10 mouse cellular contexts compared by ENCODE assay signal in the genomic region with DNA sequence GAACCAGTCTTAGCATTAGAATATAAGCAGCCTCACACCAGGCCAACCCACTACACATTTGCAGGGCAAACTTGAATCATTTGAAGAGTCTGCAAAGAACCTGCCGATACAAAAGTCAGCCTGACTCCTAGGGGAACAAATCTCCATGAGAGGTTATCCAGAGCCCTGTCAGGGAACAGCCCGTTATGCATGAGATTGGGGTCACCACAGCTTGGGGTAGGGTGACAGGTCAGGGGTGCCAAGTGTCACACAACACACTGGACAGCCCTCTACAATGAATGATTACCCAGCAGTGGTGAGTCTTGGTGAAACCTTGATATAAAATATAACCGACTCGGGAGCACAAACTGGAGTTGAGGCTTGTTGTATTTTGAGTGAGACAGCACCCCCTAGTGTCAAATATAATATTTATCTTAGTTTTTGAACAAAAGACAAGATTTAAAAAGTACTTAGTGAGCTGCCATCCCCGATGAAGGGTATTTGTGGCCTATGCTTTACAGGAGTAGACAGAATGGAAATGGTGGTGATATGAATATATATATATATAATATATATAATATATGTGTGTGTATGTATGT. TPM values are rescaled to one million over a fixed set of nuclear protein-coding genes. Genes with fewer than 3 reads are reported as not detected.
DNase-seq lines count a peak whose midpoint lies in the region; ATAC-seq and TF ChIP-seq lines count a peak whose summit lies in the region.
"Had no signal": no experiment of that assay in that cellular context is flagged by ENCODE, and none has a peak within 500 bp of the region (broad histone marks: within the 10 kb centered on the region; RNA-seq: fewer than 3 reads in every experiment).

No protein-coding gene starts in this region.

- H3K9me3 ChIP-seq in midbrain, embryonic 13.5 days: peaks cover 6% of the 10 kb centered on the region
- peaks cover 4% of the 10 kb centered on the region; the same call in 1 of the 2 replicates for H3K9me3 ChIP-seq in midbrain, embryonic 10.5 days (replicated peaks)
- H3K9me3 ChIP-seq in forebrain, postnatal 0 days (ENCODE audit: low read length): no peaks in the 10 kb centered on the region

- no peak overlapping the region for H3K9ac ChIP-seq in heart, adult 2 months (ENCODE audit: low read depth, low read length)
- no peak overlapping the region for H3K9ac ChIP-seq in midbrain, embryonic 13.5 days (replicated peaks)
- H3K9ac ChIP-seq in forebrain, postnatal 0 days: no peak overlapping the region

- no peaks in the 10 kb centered on the region for H3K79me2 ChIP-seq in heart, adult 2 months (replicated peaks; ENCODE audit: control insufficient read depth, insufficient read depth, low read length)

- no peak overlapping the region for H3K4me3 ChIP-seq in heart, adult 2 months
- H3K4me3 ChIP-seq in midbrain, embryonic 13.5 days (replicated peaks): no peak overlapping the region
- H3K4me3 ChIP-seq in midbrain, embryonic 10.5 days: no peak overlapping the region
- H3K4me3 ChIP-seq in forebrain, postnatal 0 days (ENCODE audit: low read depth, low read length): no peak overlapping the region

- peak; percentile 60; the same call in 1 of the 2 replicates for ATAC-seq in midbrain, embryonic 13.5 days
- 0 out of 2 replicates have a peak, but pooled peaks have one; percentile 16 for ATAC-seq in forebrain, postnatal 0 days

- TF ChIP-seq EP300 in heart, adult 2 months (IDR thresholded peaks at IDR 0.05; ENCODE audit: insufficient read depth, low read depth, low read length): no peak

- H3K27ac ChIP-seq in heart, adult 2 months: no peak overlapping the region
- no peak overlapping the region for H3K27ac ChIP-seq in midbrain, embryonic 13.5 days
- H3K27ac ChIP-seq in midbrain, embryonic 10.5 days (replicated peaks): no peak overlapping the region
- H3K27ac ChIP-seq in forebrain, postnatal 0 days (ENCODE audit: low read depth, low read length): no peak overlapping the region

- peak; percentile 63 for TF ChIP-seq CTCF in heart, adult 2 months (IDR thresholded peaks at IDR 0.05)
- peak; percentile 52 for TF ChIP-seq CTCF in forebrain, postnatal 0 days (IDR thresholded peaks at IDR 0.05; ENCODE audit: low read depth)

- WGBS in heart, adult 2 months: 43% methylated on average over 5 of the region's 5 CpGs
- 49% methylated on average over 5 of the region's 5 CpGs for WGBS in midbrain, embryonic 13.5 days
- 70% methylated on average over 5 of the region's 5 CpGs for WGBS in midbrain, embryonic 10.5 days
- WGBS in forebrain, postnatal 0 days: 40% methylated on average over 5 of the region's 5 CpGs

- H3K4me2 ChIP-seq in midbrain, embryonic 13.5 days (replicated peaks): no peak overlapping the region
- H3K4me2 ChIP-seq in forebrain, postnatal 0 days (ENCODE audit: low read depth): no peak overlapping the region

- H3K4me1 ChIP-seq in heart, adult 2 months (ENCODE audit: control insufficient read depth, insufficient read depth, low read length): no peaks in the 10 kb centered on the region; the same call in 1 of the 2 replicates
- no peaks in the 10 kb centered on the region for H3K4me1 ChIP-seq in midbrain, embryonic 13.5 days (replicated peaks)
- no peaks in the 10 kb centered on the region for H3K4me1 ChIP-seq in midbrain, embryonic 10.5 days
- no peaks in the 10 kb centered on the region for H3K4me1 ChIP-seq in forebrain, postnatal 0 days (ENCODE audit: insufficient read depth)

- no peak for TF ChIP-seq POLR2A in heart, adult 2 months (IDR thresholded peaks at IDR 0.05; ENCODE audit: insufficient read depth, low read depth, low read length)

- no peak for DNase-seq in heart, adult 2 months
- DNase-seq in heart, postnatal 4 days: no peak
- no peak for DNase-seq in midbrain, embryonic 10.5 days (ENCODE audit: low spot score)
- peak; percentile 20 for DNase-seq in forebrain, postnatal 0 days
- no peak for DNase-seq in adrenal gland, postnatal 25 days
- no peak for DNase-seq in neural tube, embryonic 10.5 days (ENCODE audit: extremely low spot score, low spot score)
- no peak for DNase-seq in right cerebral cortex, postnatal 4 days

- intact Hi-C loops in heart, adult 2 months (cut with DNase I): loop anchor here (10.0 kb wide), 1 partner anchor 88 kb away; a partner anchor contains a TSS

- H3K36me3 ChIP-seq in heart, adult 2 months (ENCODE audit: control insufficient read depth, insufficient read depth, low read length): no peaks in the 10 kb centered on the region
- H3K36me3 ChIP-seq in midbrain, embryonic 13.5 days: no peaks in the 10 kb centered on the region
- H3K36me3 ChIP-seq in midbrain, embryonic 10.5 days: no peaks in the 10 kb centered on the region
- H3K36me3 ChIP-seq in forebrain, postnatal 0 days (ENCODE audit: insufficient read depth): no peaks in the 10 kb centered on the region

- H3K27me3 ChIP-seq in heart, adult 2 months (ENCODE audit: control insufficient read depth, insufficient read depth, low read length): no peaks in the 10 kb centered on the region
- H3K27me3 ChIP-seq in midbrain, embryonic 13.5 days: no peaks in the 10 kb centered on the region
- H3K27me3 ChIP-seq in midbrain, embryonic 10.5 days (ENCODE audit: low read depth, poor library complexity, severe bottlenecking): no peaks in the 10 kb centered on the region
- no peaks in the 10 kb centered on the region for H3K27me3 ChIP-seq in forebrain, postnatal 0 days (ENCODE audit: insufficient read depth, low read length)

RNA-seq across cellular contexts. Expression of a gene that starts 13.7 kb away (rescaled TPM):
- total RNA-seq in heart, adult 2 months (2021): not detected
- polyA plus RNA-seq in heart, adult 2 months (2012; rRNA removed): not detected in 2 replicates
- total RNA-seq in heart, postnatal 4 days (2021): not detected
- polyA plus RNA-seq in midbrain, embryonic 13.5 days (2015; fragmentation: Nextera tagmentation; extraction: Ambion mirVana): 1.1 and 1.3 TPM in 2 replicates
- polyA plus RNA-seq in midbrain, embryonic 10.5 days (2016; fragmentation: Nextera tagmentation; extraction: Ambion mirVana): 0.25 and 1.1 TPM in 2 replicates
- 0.15 and 0.71 TPM in 2 replicates for total RNA-seq in forebrain, postnatal 0 days (2014; rRNA removed)
- 3.3 and 4.8 TPM in 2 replicates for polyA plus RNA-seq in forebrain, postnatal 0 days (2015; fragmentation: Nextera tagmentation; extraction: Ambion mirVana)
- not detected in 2 replicates for total RNA-seq in adrenal gland, postnatal 25 days (2021)
- polyA plus RNA-seq: heart, embryonic 16.5 days; liver, embryonic 16.5 days had no signal

RNA-seq across cellular contexts. Expression of a gene that starts 53.2 kb away (rescaled TPM):
- 1 to 10 TPM in 1 of 2 experiments, under 1 TPM in 1; 0.89 to 1.5 TPM for total RNA-seq in heart, adult 2 months (2021)
- polyA plus RNA-seq in heart, adult 2 months (2012; rRNA removed): 1.0 and 1.2 TPM in 2 replicates
- under 1 TPM; 0.59 to 0.93 TPM for total RNA-seq in heart, postnatal 4 days (2021)
- 1.0 and 1.3 TPM in 2 replicates for polyA plus RNA-seq in midbrain, embryonic 13.5 days (2015; fragmentation: Nextera tagmentation; extraction: Ambion mirVana)
- polyA plus RNA-seq in midbrain, embryonic 10.5 days (2016; fragmentation: Nextera tagmentation; extraction: Ambion mirVana): 1.3 and 1.5 TPM in 2 replicates
- total RNA-seq in forebrain, postnatal 0 days (2014; rRNA removed): not detected in 2 replicates
- 0.27 and 0.59 TPM in 2 replicates for polyA plus RNA-seq in forebrain, postnatal 0 days (2015; fragmentation: Nextera tagmentation; extraction: Ambion mirVana)
- 1.8 and 5.3 TPM in 2 replicates for total RNA-seq in adrenal gland, postnatal 25 days (2021)
